Mouse (Mus musculus) retina, postnatal 7 days (tissue): ENCODE results near the gene Mdm4.
"Not testable (repeated sequence)": the region's sequence is repeated elsewhere in the genome, so short reads cannot be mapped to it uniquely, and the experiment has no call there.

Source experiments
- DNase-seq: peaks from one replicate; pipeline ENCODE4 v3.0.0-alpha.2; 2012; ENCODE audit warnings: low read depth, low spot score

The Mdm4 gene

GRCm38 (mm10) chr1:133053034-133053433 lies 22.7 kb upstream of the Mdm4 start:
- no peak for DNase-seq

GRCm38 (mm10) chr1:133051829-133052228 lies 21.5 kb upstream of the Mdm4 start:
- DNase-seq, result no peak

- no peak for DNase-seq
Observed at GRCm38 (mm10) chr1:133050001-133050431, 19.7 kb upstream of the Mdm4 start.

DNA sequence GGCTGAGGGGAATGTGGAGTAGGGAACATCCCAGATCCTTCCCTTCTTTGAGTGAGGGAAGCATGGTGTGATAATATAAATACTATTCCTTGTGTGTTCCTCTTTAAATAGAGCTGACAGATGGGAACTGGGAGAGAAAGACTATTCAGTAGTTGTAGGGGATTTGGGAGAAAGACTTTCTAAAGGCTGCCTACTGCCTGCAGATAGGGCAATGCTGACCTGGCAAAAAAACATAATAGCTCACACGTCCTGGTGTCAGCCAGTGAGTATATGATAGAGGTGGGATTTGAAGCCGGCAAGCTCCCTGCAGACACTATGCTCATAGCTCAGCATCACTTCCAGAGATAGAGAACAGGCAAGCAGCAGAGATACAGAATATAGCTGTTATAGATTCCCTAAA lies 18.3 kb upstream of the Mdm4 start:
- no peak for DNase-seq

- DNase-seq, result no peak
Observed at GRCm38 (mm10) chr1:133047575-133047974, 17.2 kb upstream of the Mdm4 start.

DNA sequence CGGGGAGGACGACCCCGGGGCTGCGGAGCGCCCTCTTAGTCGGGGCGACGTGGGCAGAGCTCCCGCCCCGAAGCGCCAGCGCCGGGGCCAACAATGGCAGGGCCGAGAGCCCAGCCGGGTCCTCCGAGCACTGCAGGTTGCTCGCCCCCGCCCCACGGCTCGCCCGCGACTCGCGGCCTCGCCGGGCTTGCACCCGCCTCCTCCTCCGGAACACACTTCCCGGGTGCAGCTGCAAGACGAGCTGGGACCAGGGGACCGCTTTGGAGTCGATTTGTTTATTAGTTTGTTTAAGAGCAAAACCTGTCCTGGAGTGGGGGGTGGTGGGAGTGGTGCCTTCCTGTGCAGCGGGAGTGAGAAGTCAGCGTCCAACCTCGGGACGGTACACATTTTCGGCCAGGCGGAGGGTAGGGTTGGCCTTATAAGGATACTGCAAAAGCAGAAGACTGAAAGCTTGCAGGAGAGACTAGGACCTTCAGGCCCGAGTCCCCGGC lies 16.1 kb upstream of the Mdm4 start:
- no peak for DNase-seq

DNA sequence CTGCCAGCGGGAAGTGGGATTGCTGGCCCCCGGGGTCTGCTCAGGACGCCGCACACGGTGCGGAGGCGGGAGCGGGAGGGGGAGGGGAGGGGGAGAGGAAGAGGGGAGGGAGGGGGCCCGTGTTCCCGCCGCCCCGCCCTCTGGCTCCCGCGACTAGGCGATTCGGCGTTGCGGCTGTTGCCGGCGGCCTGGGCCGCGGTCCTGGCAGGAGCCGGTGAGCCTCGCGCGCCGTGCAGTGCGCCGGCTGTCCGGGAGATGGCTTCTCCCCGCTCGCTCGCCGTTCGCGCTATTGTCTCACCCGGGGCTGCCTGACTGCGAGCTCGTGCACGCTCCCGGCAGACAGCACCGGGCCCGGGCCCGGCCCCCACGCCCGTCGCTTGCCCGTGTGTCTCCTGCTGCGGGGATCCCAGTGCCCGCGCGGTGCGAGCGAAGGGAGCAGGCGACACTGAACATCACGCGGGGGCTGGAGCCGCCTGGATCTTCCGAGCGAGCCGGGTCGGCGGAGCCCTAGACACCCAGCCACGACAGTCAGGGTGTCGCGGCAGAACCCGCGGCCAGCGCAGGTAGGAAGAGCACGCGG lies 15.6 kb upstream of the Mdm4 start:
- DNase-seq, result peak; percentile 65

GRCm38 (mm10) chr1:133045011-133045860 lies 14.9 kb upstream of the Mdm4 start, which contains the start of gene Pik3c2b:
TSS of gene Pik3c2b (plus strand) at chr1:133045667.
- DNase-seq, result no peak

- DNase-seq, result peak; percentile 78
Observed at GRCm38 (mm10) chr1:133039505-133039949, 9.2 kb upstream of the Mdm4 start.

DNA sequence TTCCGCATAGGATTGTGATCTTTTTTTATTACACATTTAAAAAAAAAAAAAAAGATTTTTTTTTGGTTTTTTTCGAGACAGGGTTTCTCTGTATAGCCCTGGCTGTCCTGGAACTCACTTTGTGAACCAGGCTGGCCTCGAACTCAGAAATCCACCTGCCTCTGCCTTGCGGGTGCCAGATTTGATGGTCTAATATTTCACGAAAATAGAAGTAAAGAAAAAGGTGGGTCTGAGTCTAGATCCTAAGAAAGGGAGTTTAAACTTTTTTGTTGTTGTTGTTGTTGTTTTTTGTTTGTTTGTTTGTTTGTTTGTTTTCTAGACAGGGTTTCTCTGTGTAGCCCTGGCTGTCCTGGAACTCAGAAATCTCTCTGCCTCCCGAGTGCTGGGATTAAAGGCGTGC lies 4.3 kb upstream of the Mdm4 start:
- not testable (repeated sequence) for DNase-seq

GRCm38 (mm10) chr1:133034091-133034460 lies 3.7 kb upstream of the Mdm4 start:
- no peak for DNase-seq

- DNase-seq, result no peak
Observed at GRCm38 (mm10) chr1:133033316-133034090, 3.1 kb upstream of the Mdm4 start.

GRCm38 (mm10) chr1:133032981-133033315 lies 2.6 kb upstream of the Mdm4 start:
- no peak for DNase-seq

- no peak for DNase-seq
Observed at GRCm38 (mm10) chr1:133029744-133030143, 617 bp downstream of the Mdm4 start.

- DNase-seq, result no peak
Observed at GRCm38 (mm10) chr1:133027980-133028379, 2.4 kb downstream of the Mdm4 start.

GRCm38 (mm10) chr1:133027126-133027525 lies 3.2 kb downstream of the Mdm4 start:
- no peak for DNase-seq

DNA sequence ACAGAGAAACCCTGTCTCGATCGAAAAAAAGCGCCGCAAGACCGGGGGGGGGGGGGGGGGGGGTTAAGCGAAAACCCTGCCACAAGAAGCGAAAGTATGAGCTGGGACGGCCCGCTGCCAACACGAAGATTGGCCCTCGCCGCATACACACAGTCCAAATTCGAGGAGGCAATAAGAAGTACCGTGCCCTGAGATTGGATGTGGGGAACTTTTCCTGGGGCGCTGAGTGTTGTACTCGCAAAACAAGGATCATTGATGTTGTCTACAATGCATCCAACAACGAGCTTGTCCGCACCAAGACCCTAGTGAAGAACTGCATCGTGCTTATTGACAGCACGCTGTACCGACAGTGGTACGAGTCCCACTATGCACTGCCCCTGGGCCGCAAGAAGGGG lies 4.6 kb downstream of the Mdm4 start:
- not testable (repeated sequence) for DNase-seq

DNA sequence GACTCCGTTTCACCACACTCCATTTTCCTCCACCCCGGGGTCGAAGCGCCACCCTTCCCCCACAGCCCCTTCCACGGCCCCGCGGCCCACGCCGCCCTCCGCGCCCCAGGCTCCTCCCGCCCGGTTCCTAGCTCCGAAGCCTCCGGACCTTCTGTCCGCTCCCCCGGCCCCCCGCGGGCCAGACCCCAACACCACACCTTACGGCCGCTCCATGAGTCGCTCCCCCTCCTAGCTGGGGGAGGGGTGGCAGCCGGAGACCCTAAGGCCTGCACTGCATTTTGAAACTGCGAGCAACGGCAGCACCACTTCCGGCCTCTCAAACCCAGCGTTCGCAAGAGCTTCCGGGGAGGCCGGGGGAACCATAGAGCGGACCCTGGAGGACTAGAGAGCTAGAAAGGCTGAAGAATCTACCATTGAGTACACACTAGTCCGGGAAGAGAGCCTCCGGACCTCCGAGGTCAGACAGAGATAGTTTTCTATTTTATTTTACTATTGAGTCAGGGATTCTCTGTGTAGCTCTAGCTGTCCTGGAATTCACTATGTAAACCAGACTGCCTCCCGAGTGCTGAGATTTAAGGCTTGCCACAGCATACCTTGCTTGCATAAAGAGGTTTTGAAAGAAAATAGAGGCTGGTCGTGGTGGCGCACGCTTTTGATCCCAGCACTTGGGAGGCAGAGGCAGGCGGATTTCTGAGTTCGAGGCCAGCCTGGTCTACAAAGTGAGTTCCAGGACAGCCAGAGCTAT lies 5.1 kb downstream of the Mdm4 start:
- DNase-seq, result peak; percentile 91

GRCm38 (mm10) chr1:133024426-133024825 lies 5.9 kb downstream of the Mdm4 start:
- DNase-seq, result no peak

- not testable (repeated sequence) for DNase-seq
Observed at GRCm38 (mm10) chr1:133023723-133024122, 6.6 kb downstream of the Mdm4 start.

DNA sequence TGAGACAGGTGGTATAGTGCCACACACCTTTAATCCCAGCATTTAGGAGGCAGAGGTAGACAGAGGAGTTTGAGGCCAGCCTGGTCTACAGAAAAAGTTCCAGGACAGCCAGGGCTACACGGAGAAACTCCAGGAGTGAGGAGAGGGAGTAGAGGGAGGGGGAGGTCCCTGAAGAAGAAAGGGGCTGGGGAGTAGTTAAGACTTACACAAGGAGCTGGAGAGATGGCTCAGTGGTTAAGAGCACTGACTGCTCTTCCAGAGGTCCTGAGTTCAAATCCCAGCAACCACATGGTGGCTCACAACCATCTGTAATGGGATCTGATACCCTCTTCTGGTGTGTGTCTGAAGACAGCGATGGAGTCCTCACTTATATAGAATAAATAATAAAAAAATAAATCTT lies 8.4 kb downstream of the Mdm4 start:
- DNase-seq, result not testable (repeated sequence)
